Mouse (Mus musculus): ENCODE measurements around the gene Slc28a1. TPM values are rescaled to one million over a fixed set of nuclear protein-coding genes. Genes with fewer than 3 reads are reported as not detected.

Gene Slc28a1
- total RNA-seq, 2 experiments from 2014 or later: not detected

- ATAC-seq (replicated peaks; ENCODE audit: poor library complexity): no peak
Observed at GRCm38 (mm10) chr7:81209979-81210685, 95.5 kb downstream of the Slc28a1 start.

GRCm38 (mm10) chr7:81211760-81212159, 97.2 kb downstream of the Slc28a1 start:
- no peak for ATAC-seq (replicated peaks; ENCODE audit: poor library complexity)

- ATAC-seq (replicated peaks; ENCODE audit: poor library complexity): peak; percentile 58
Observed at GRCm38 (mm10) chr7:81212261-81212681, 97.7 kb downstream of the Slc28a1 start.

GRCm38 (mm10) chr7:81212697-81213346, 98.2 kb downstream of the Slc28a1 start:
- peak; percentile 88 for ATAC-seq (replicated peaks; ENCODE audit: poor library complexity)

GRCm38 (mm10) chr7:81213347-81214152, 99.0 kb downstream of the Slc28a1 start, which contains the start of gene Pde8a:
Pde8a (plus strand) TSS chr7:81213596.
- no peak for ATAC-seq (replicated peaks; ENCODE audit: poor library complexity)

- no peak for ATAC-seq (replicated peaks; ENCODE audit: poor library complexity)
Observed at GRCm38 (mm10) chr7:81214153-81214907, 99.7 kb downstream of the Slc28a1 start.

GRCm38 (mm10) chr7:81215950-81216349, 101.4 kb downstream of the Slc28a1 start:
- ATAC-seq (replicated peaks; ENCODE audit: poor library complexity): no peak

GRCm38 (mm10) chr7:81219321-81219720, 104.7 kb downstream of the Slc28a1 start:
- ATAC-seq (replicated peaks; ENCODE audit: poor library complexity): no peak

Other genes with a start within 250 kb of the Slc28a1 start
- gene Wdr73, start 213.5 kb upstream of the Slc28a1 start, total RNA-seq (2015): 14.2 and 18.4 TPM in 2 replicates
- 18.2 and 19.6 TPM in 2 replicates for gene Wdr73, start 213.5 kb upstream of the Slc28a1 start, total RNA-seq (2017)
- gene Nmb, start 209.7 kb upstream of the Slc28a1 start, total RNA-seq (2015): 6.8 and 8.6 TPM in 2 replicates
- 0.57 and 3.1 TPM in 2 replicates for gene Nmb, start 209.7 kb upstream of the Slc28a1 start, total RNA-seq (2017)
- 219 and 228 TPM in 2 replicates for gene Sec11a, start 167.0 kb upstream of the Slc28a1 start, total RNA-seq (2015)
- gene Sec11a, start 167.0 kb upstream of the Slc28a1 start, total RNA-seq (2017): 452 and 486 TPM in 2 replicates
- 19.3 and 22.6 TPM in 2 replicates for gene Zfp592, start 121.1 kb upstream of the Slc28a1 start, total RNA-seq (2015)
- 17.3 and 20.8 TPM in 2 replicates for gene Zfp592, start 121.1 kb upstream of the Slc28a1 start, total RNA-seq (2017)
- gene Alpk3, start 57.2 kb upstream of the Slc28a1 start, total RNA-seq (2015): 0.34 and 0.35 TPM in 2 replicates
- gene Alpk3, start 57.2 kb upstream of the Slc28a1 start, total RNA-seq (2017): 0.67 and 0.95 TPM in 2 replicates
- gene Pde8a, start 98.8 kb downstream of the Slc28a1 start, total RNA-seq (2015): 7.7 and 9.4 TPM in 2 replicates
- 2.4 and 7.2 TPM in 2 replicates for gene Pde8a, start 98.8 kb downstream of the Slc28a1 start, total RNA-seq (2017)
- 3,688 and 3,886 TPM in 2 replicates for gene Rps17, start 230.5 kb downstream of the Slc28a1 start, total RNA-seq (2015)
- gene Rps17, start 230.5 kb downstream of the Slc28a1 start, total RNA-seq (2017): 3,921 and 4,474 TPM in 2 replicates